20 mouse cellular contexts compared by ENCODE assay signal in the genomic region with DNA sequence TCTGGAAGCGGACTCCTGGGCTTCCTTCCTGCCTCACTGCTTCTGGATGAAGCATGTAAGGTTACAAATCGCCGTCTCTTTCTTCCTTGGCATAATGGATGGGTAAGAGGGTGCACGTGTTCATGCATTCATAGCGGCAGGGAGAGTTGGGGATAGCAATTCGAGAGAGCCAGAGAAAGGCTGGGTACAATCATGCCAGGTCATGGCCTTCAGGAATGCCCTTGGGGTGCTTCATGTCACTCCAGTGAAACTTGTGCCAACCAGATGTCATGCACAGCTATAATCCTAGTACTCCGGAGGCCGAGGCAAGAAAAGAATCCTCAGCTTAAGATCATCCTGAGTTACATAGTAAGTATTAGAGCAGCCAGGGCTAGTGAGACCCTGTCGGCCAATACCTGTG. TPM values are rescaled to one million over a fixed set of nuclear protein-coding genes. Genes with fewer than 3 reads are reported as not detected.
DNase-seq lines count a peak whose midpoint lies in the region; ATAC-seq and TF ChIP-seq lines count a peak whose summit lies in the region.
"Had no signal": no experiment of that assay in that cellular context is flagged by ENCODE, and none has a peak within 500 bp of the region (broad histone marks: within the 10 kb centered on the region; RNA-seq: fewer than 3 reads in every experiment).

No protein-coding gene starts in this region.

- TF ChIP-seq POLR2A in kidney, adult 2 months (IDR thresholded peaks at IDR 0.05; ENCODE audit: low read depth, low read length), result no peak
- TF ChIP-seq POLR2A in small intestine, adult 2 months (IDR thresholded peaks at IDR 0.05; ENCODE audit: low read depth, low read length), result no peak

- no peak for TF ChIP-seq CTCF in kidney, adult 2 months (conservative IDR thresholded peaks at IDR 0.05; ENCODE audit: insufficient read depth, insufficient read length, low read depth, low read length)
- no peak for TF ChIP-seq CTCF in stomach, postnatal 0 days (IDR thresholded peaks at IDR 0.05; ENCODE audit: low read depth)
- TF ChIP-seq CTCF in small intestine, adult 2 months (IDR thresholded peaks at IDR 0.05; ENCODE audit: extremely low read depth, insufficient read length, insufficient replicate concordance, low read depth, low read length), result no peak

- TF ChIP-seq EP300 in stomach, postnatal 0 days (optimal IDR thresholded peaks at IDR 0.05), result no peak

- H3K4me3 ChIP-seq in embryonic facial prominence, embryonic 13.5 days, result no peak overlapping the region
- H3K4me3 ChIP-seq in embryonic facial prominence, embryonic 10.5 days, result no peak overlapping the region
- no peak overlapping the region for H3K4me3 ChIP-seq in kidney, adult 2 months (ENCODE audit: insufficient read depth, low read depth, low read length)
- no peak overlapping the region for H3K4me3 ChIP-seq in stomach, embryonic 16.5 days (replicated peaks; ENCODE audit: low read length)
- no peak overlapping the region for H3K4me3 ChIP-seq in stomach, postnatal 0 days (ENCODE audit: low read depth, low read length)
- H3K4me3 ChIP-seq in small intestine, adult 2 months (ENCODE audit: low read depth, low read length), result no peak overlapping the region
- H3K4me3 ChIP-seq: forebrain, embryonic 13.5 days; layer of hippocampus, adult 2 months had no signal

- no peak for DNase-seq in embryonic facial prominence, embryonic 10.5 days (ENCODE audit: low spot score)
- DNase-seq in kidney, adult 2 months, result no peak
- DNase-seq in kidney, postnatal 36 days, result no peak
- DNase-seq in stomach, postnatal 0 days (ENCODE audit: low spot score), result no peak
- no peak for DNase-seq in embryo, embryonic 10.5 days (ENCODE audit: low spot score)
- DNase-seq: cerebellum, adult 18-20 months; gastrocnemius, postnatal 10 days; heart, postnatal 36 days; liver; lung, postnatal 10 days; midbrain, embryonic 14.5 days; thymus, postnatal 4 days had no signal

- H3K9ac ChIP-seq in embryonic facial prominence, embryonic 13.5 days, result no peak overlapping the region
- no peak overlapping the region for H3K9ac ChIP-seq in stomach, embryonic 16.5 days (ENCODE audit: low read length)
- H3K9ac ChIP-seq in stomach, postnatal 0 days (ENCODE audit: low read length), result no peak overlapping the region
- H3K9ac ChIP-seq: forebrain, embryonic 13.5 days; hindbrain, embryonic 14.5 days; liver, embryonic 14.5 days had no signal

- H3K27me3 ChIP-seq in embryonic facial prominence, embryonic 13.5 days, result no peaks in the 10 kb centered on the region
- H3K27me3 ChIP-seq in embryonic facial prominence, embryonic 10.5 days (replicated peaks; ENCODE audit: low read depth, poor library complexity, severe bottlenecking), result no peaks in the 10 kb centered on the region
- no peaks in the 10 kb centered on the region for H3K27me3 ChIP-seq in kidney, adult 2 months (replicated peaks; ENCODE audit: control insufficient read depth, insufficient read depth, low read length)
- no peaks in the 10 kb centered on the region for H3K27me3 ChIP-seq in stomach, embryonic 16.5 days (ENCODE audit: control insufficient read depth, insufficient read depth, low read length)
- no peaks in the 10 kb centered on the region for H3K27me3 ChIP-seq in stomach, postnatal 0 days (ENCODE audit: control insufficient read depth, insufficient read depth, low read length)
- no peaks in the 10 kb centered on the region for H3K27me3 ChIP-seq in small intestine, adult 2 months (ENCODE audit: control insufficient read depth, insufficient read depth, low read length)
- H3K27me3 ChIP-seq: forebrain, embryonic 13.5 days; Patski had no signal

- no peak overlapping the region for H3K4me2 ChIP-seq in embryonic facial prominence, embryonic 13.5 days
- H3K4me2 ChIP-seq in stomach, embryonic 16.5 days (ENCODE audit: low read depth, low read length), result no peak overlapping the region
- H3K4me2 ChIP-seq in stomach, postnatal 0 days (replicated peaks; ENCODE audit: low read depth), result no peak overlapping the region
- H3K4me2 ChIP-seq: forebrain, embryonic 13.5 days; hindbrain, embryonic 14.5 days had no signal

- H3K4me1 ChIP-seq in embryonic facial prominence, embryonic 13.5 days, result peaks cover 19% of the 10 kb centered on the region
- H3K4me1 ChIP-seq in embryonic facial prominence, embryonic 10.5 days, result peaks cover 24% of the 10 kb centered on the region
- H3K4me1 ChIP-seq in kidney, adult 2 months (ENCODE audit: control insufficient read depth, insufficient read depth, low read length), result peaks cover 51% of the 10 kb centered on the region
- H3K4me1 ChIP-seq in stomach, embryonic 16.5 days (ENCODE audit: control insufficient read depth, insufficient read depth, low read length), result peaks cover 16% of the 10 kb centered on the region
- H3K4me1 ChIP-seq in stomach, postnatal 0 days (replicated peaks; ENCODE audit: control insufficient read depth, insufficient read depth), result 0 out of 2 replicates have a peak, but pooled peaks cover 4% of the 10 kb centered on the region
- peaks cover 65% of the 10 kb centered on the region for H3K4me1 ChIP-seq in small intestine, adult 2 months (ENCODE audit: control insufficient read depth, insufficient read depth, insufficient read length, low read length)

- no peaks in the 10 kb centered on the region for H3K9me3 ChIP-seq in embryonic facial prominence, embryonic 13.5 days
- no peaks in the 10 kb centered on the region for H3K9me3 ChIP-seq in embryonic facial prominence, embryonic 10.5 days
- H3K9me3 ChIP-seq in stomach, embryonic 16.5 days (replicated peaks; ENCODE audit: control insufficient read depth, low read length), result no peaks in the 10 kb centered on the region
- no peaks in the 10 kb centered on the region for H3K9me3 ChIP-seq in stomach, postnatal 0 days (ENCODE audit: control insufficient read depth, low read length)
- H3K9me3 ChIP-seq: forebrain, embryonic 13.5 days had no signal

- H3K27ac ChIP-seq in embryonic facial prominence, embryonic 13.5 days, result peak overlapping the region; percentile 5; the same call in 1 of the 2 replicates
- no peak overlapping the region for H3K27ac ChIP-seq in embryonic facial prominence, embryonic 10.5 days (replicated peaks)
- H3K27ac ChIP-seq in kidney, adult 2 months (ENCODE audit: insufficient read depth, low read depth, low read length), result peak overlapping the region; percentile 90
- peak overlapping the region; percentile 34; the same call in 1 of the 2 replicates for H3K27ac ChIP-seq in stomach, embryonic 16.5 days (ENCODE audit: low read length)
- no peak overlapping the region; the same call in 1 of the 2 replicates for H3K27ac ChIP-seq in stomach, postnatal 0 days (replicated peaks)
- H3K27ac ChIP-seq in small intestine, adult 2 months (ENCODE audit: insufficient read depth, low read depth, low read length), result peak overlapping the region; percentile 76
- H3K27ac ChIP-seq: forebrain, embryonic 13.5 days; hindbrain, embryonic 14.5 days; layer of hippocampus, adult 2 months; liver, embryonic 14.5 days had no signal

- H3K36me3 ChIP-seq in embryonic facial prominence, embryonic 13.5 days, result no peaks in the 10 kb centered on the region
- H3K36me3 ChIP-seq in embryonic facial prominence, embryonic 10.5 days (replicated peaks), result no peaks in the 10 kb centered on the region
- H3K36me3 ChIP-seq in kidney, adult 2 months (ENCODE audit: control insufficient read depth, insufficient read depth, low read length), result no peaks in the 10 kb centered on the region
- H3K36me3 ChIP-seq in stomach, embryonic 16.5 days (ENCODE audit: control insufficient read depth, insufficient read depth, low read length), result no peaks in the 10 kb centered on the region
- H3K36me3 ChIP-seq in stomach, postnatal 0 days (ENCODE audit: control insufficient read depth, insufficient read depth, low read length), result no peaks in the 10 kb centered on the region
- no peaks in the 10 kb centered on the region for H3K36me3 ChIP-seq in small intestine, adult 2 months (ENCODE audit: control insufficient read depth, insufficient read depth, low read length)

- 53% methylated on average over 9 of the region's 9 CpGs for WGBS in embryonic facial prominence, embryonic 13.5 days
- 71% methylated on average over 9 of the region's 9 CpGs for WGBS in embryonic facial prominence, embryonic 10.5 days
- 49% methylated on average over 9 of the region's 9 CpGs for WGBS in kidney, adult 2 months
- WGBS in stomach, embryonic 16.5 days, result 81% methylated on average over 9 of the region's 9 CpGs
- 64% methylated on average over 9 of the region's 9 CpGs for WGBS in stomach, postnatal 0 days
- 73% methylated on average over 9 of the region's 9 CpGs for WGBS in small intestine, adult 2 months

- no peak for ATAC-seq in embryonic facial prominence, embryonic 13.5 days (ENCODE audit: insufficient number of reproducible peaks, insufficient read depth, low FRiP score, low TSS enrichment, low read depth)
- no peak for ATAC-seq in stomach, embryonic 16.5 days (ENCODE audit: insufficient read depth, low FRiP score)
- ATAC-seq in stomach, postnatal 0 days (ENCODE audit: low FRiP score, low TSS enrichment), result no peak
- ATAC-seq: forebrain, embryonic 13.5 days; Patski had no signal

RNA-seq across cellular contexts. Expression of a gene that starts 10.5 kb away (rescaled TPM):
- 50.9 and 52.0 TPM in 2 replicates for polyA plus RNA-seq in embryonic facial prominence, embryonic 13.5 days (2015; fragmentation: Nextera tagmentation; extraction: Ambion mirVana)
- 31.6 and 37.3 TPM in 2 replicates for polyA plus RNA-seq in embryonic facial prominence, embryonic 10.5 days (2016; fragmentation: Nextera tagmentation; extraction: Ambion mirVana)
- 80.6 and 96.2 TPM in 2 replicates for polyA plus RNA-seq in kidney, adult 2 months (2012; rRNA removed)
- polyA plus RNA-seq in stomach, embryonic 16.5 days (2015; fragmentation: Nextera tagmentation; extraction: Ambion mirVana), result 54.8 and 56.5 TPM in 2 replicates
- 62.8 and 72.3 TPM in 2 replicates for polyA plus RNA-seq in stomach, postnatal 0 days (2015; fragmentation: Nextera tagmentation; extraction: Ambion mirVana)
- 149 and 287 TPM in 2 replicates for polyA plus RNA-seq in small intestine, adult 2 months (2012; rRNA removed)

RNA-seq across cellular contexts. Expression of a gene that starts 17.7 kb away (rescaled TPM):
- 21.5 and 21.6 TPM in 2 replicates for polyA plus RNA-seq in embryonic facial prominence, embryonic 13.5 days (2015; fragmentation: Nextera tagmentation; extraction: Ambion mirVana)
- 15.5 and 15.7 TPM in 2 replicates for polyA plus RNA-seq in embryonic facial prominence, embryonic 10.5 days (2016; fragmentation: Nextera tagmentation; extraction: Ambion mirVana)
- polyA plus RNA-seq in kidney, adult 2 months (2012; rRNA removed), result 17.6 and 18.8 TPM in 2 replicates
- 15.6 and 17.7 TPM in 2 replicates for polyA plus RNA-seq in stomach, embryonic 16.5 days (2015; fragmentation: Nextera tagmentation; extraction: Ambion mirVana)
- polyA plus RNA-seq in stomach, postnatal 0 days (2015; fragmentation: Nextera tagmentation; extraction: Ambion mirVana), result 12.1 and 12.3 TPM in 2 replicates
- 3.9 and 5.6 TPM in 2 replicates for polyA plus RNA-seq in small intestine, adult 2 months (2012; rRNA removed)

Comparison
In these comparisons a context has a peak if more than half of its experiments do, and no peak if none do; other contexts are left out.
1. H3K27ac ChIP-seq: peak in embryonic facial prominence, embryonic 13.5 days (single experiment), kidney, adult 2 months (single experiment), stomach, embryonic 16.5 days (single experiment) and small intestine, adult 2 months (single experiment); none in embryonic facial prominence, embryonic 10.5 days (single experiment) and stomach, postnatal 0 days (single experiment).